Mouse (Mus musculus) limb, embryonic 10.5 days (tissue): ENCODE results near the gene Cacng6. TPM values are rescaled to one million over a fixed set of nuclear protein-coding genes. Genes with fewer than 3 reads are reported as not detected.

ENCODE experiments used
- DNase-seq: peaks from one replicate; pipeline ENCODE4 v3.0.0-alpha.2; 2017; ENCODE audit warnings: low spot score
- H3K27ac ChIP-seq: fragments of 300-500 bp; sonication (generic); 2 replicates; pipeline ENCODE4 v1.5.1; 2016; ENCODE audit warnings: mild to moderate bottlenecking
- H3K27me3 ChIP-seq: fragments of 300-500 bp; sonication (generic); 2 replicates; pipeline ENCODE4 v1.6.1; 2016; ENCODE audit warnings: low read depth, mild to moderate bottlenecking; ENCODE audit not compliant: poor library complexity, severe bottlenecking
- H3K36me3 ChIP-seq: fragments of 300-500 bp; sonication (generic); 2 replicates; pipeline ENCODE4 v1.6.1; 2016; ENCODE audit warnings: mild to moderate bottlenecking, moderate library complexity
- H3K4me1 ChIP-seq: fragments of 300-500 bp; sonication (generic); 2 replicates; pipeline ENCODE4 v1.6.1; 2016
- H3K4me3 ChIP-seq: fragments of 300-500 bp; sonication (generic); 2 replicates; pipeline ENCODE4 v1.5.1; 2016; ENCODE audit warnings: mild to moderate bottlenecking, moderate library complexity
- H3K9me3 ChIP-seq: fragments of 300-500 bp; sonication (generic); replicated peaks from 2 replicates; pipeline ENCODE4 v1.6.1; 2016; ENCODE audit warnings: mild to moderate bottlenecking
- WGBS: fragments of 180-500 bp; shearing (Covaris S2); methylation state at CpG from one replicate; pipeline ENCODE4 v1.1.7; 2016; 5-methylcytosine and 5-hydroxymethylcytosine counted together
- polyA plus RNA-seq: library from polyadenylated mRNA; unstranded; fragments of >200 nt; fragmentation: Nextera tagmentation; extraction: Ambion mirVana; gene quantifications from 2 replicates; pipeline ENCODE4 v1.2.1, GENCODE M21; 2016

The Cacng6 gene
- polyA plus RNA-seq, 1 experiment from 2014 or later: 0.26 TPM

DNA sequence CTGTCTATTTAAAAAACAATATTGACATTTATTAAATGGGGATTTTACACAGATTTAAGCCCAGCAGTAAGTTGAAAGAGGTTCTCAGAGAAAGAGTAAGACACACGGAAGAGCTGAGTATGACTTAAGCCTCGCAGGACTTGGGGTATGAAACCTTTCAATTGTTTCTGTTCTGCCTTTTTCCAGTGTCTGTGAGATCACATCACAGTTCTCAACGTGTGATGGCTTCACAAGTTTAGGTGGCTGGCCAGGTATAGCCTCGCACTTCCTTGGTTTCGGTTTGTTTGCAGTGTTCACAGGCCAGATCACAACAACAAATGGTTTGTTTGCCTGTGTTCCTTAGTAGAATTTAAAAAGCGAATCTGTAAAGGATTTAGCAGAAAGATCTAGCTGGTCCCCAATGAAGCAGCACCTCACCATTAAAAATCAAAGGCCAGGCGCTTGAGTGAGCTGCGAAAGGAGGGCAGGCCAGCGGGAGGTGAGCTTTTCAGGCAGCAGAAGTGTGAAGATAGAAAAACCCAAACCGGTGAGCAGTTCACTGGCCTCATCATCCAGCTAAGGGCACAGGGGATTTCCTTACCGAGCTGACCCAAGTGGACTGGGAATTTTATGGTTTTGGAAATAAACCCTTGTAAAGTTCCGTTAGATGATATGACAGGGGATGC lies 29.0 kb downstream of the Cacng6 start:
- 36% methylated on average over 12 of the region's 12 CpGs for WGBS
- Histone ChIP-seq H3K36me3 (no peaks in the 10 kb centered on the region), H3K4me1 (peaks cover 5% of the 10 kb centered on the region; the same call in 1 of the 2 replicates), H3K9me3 (no peaks in the 10 kb centered on the region), H3K27ac (no peak overlapping the region), H3K4me3 (no peak overlapping the region), H3K27me3 (peaks cover 11% of the 10 kb centered on the region)
- DNase-seq: no peak

DNA sequence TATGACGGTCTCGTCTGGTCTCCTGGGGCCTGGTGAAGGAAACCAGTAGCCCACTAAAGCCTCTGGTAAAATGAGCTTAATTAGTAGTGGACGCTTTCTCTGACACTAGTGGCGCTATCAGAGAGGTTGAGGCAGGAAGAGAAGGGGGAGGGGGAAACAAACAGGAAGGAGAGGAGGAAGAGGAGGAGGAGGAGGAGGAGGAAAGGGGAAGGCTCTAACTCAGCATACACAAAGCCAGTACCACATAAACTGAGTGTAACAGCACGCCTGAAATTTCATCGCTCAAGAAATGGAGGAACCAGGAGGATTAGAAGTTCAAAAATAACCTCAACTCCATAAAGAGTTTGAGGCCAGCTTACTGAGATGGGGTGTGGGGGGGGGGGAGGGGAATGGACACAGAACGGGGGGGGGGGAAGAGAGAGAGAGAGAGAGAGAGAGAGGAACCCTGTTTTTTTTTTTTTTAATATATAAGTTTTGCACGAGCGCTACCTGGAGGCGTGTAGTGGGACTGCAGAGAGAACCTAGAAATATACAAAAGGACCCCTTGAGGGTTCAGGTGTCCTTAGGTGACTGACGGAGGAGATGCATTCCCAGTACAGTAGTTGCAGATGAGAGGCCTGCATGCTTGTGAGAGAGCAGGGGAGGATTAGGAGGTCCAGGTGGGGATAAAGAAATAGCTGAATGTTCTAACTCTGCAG lies 29.6 kb downstream of the Cacng6 start:
- peaks cover 11% of the 10 kb centered on the region for H3K27me3 ChIP-seq
- H3K27ac ChIP-seq: no peak overlapping the region
- no peak overlapping the region for H3K4me3 ChIP-seq
- WGBS: 49% methylated on average over 11 of the region's 11 CpGs
- no peaks in the 10 kb centered on the region for H3K36me3 ChIP-seq
- peaks cover 5% of the 10 kb centered on the region; the same call in 1 of the 2 replicates for H3K4me1 ChIP-seq
- no peaks in the 10 kb centered on the region for H3K9me3 ChIP-seq
- no peak for DNase-seq

DNA sequence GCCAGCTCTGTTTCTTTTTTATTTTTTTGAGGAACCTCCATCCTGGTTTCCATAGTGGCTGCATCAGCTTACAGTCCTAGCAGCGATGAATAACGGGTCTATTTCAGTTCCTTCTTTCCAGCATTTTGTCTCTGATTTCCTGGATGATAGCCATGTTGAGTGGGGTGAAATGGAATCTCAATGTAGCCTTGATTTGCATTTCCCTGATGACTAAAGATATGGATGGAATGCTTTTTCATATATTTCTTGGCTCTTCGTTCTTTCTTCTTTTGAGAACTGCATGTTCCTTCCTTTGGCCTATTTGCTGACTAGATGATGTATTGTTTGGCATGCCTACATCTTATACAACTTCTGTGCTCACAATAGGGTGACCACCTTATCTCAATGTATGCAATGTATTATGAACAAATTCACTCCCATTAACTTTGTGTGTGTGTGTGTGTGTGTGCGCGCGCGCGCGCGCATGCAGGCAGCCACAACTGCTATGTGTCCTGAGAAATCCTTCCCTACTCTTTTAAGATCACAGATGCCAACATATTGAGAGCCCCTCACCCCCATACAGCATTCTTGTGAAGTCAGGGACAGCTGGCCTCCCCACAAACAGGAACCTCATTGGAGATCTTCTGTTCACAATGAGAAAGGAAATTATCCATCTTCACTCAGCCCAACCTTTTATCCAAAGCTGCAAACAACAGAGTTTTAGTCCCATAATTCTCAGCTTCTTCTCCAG lies 33.3 kb downstream of the Cacng6 start:
- DNase-seq: no peak
- no peak overlapping the region for H3K27ac ChIP-seq
- WGBS: 96% methylated on average over 10 of the region's 10 CpGs

DNA sequence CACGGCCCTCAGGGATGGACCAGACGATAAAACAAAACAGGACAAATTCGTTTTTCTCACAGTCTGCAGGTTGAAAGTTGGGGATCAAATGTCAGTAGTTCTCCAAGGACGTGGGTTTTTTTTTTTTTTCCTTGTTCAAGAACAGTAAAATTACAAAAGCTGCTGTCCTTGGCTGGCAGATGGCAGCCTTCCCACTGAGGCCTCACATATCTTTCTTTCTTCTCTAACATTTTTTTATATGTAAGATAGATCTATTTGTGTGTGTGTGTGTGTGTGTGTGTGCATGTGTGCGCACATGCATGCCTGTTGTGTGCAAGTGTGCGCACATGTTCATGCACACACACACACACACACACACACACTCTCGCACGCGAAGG lies 33.8 kb downstream of the Cacng6 start:
- Histone ChIP-seq H3K4me3 (no peak overlapping the region), H3K4me1 (peaks cover 5% of the 10 kb centered on the region; the same call in 1 of the 2 replicates), H3K27ac (no peak overlapping the region), H3K36me3 (no peaks in the 10 kb centered on the region), H3K27me3 (no peaks in the 10 kb centered on the region), H3K9me3 (no peaks in the 10 kb centered on the region)
- WGBS: 79% methylated on average over 9 of the region's 9 CpGs
- no peak for DNase-seq

More for the DNA sequence above, 33.3 kb downstream of the Cacng6 start:
- no peaks in the 10 kb centered on the region for H3K27me3 ChIP-seq
- peaks cover 5% of the 10 kb centered on the region; the same call in 1 of the 2 replicates for H3K4me1 ChIP-seq
- H3K9me3 ChIP-seq: no peaks in the 10 kb centered on the region
- H3K36me3 ChIP-seq: no peaks in the 10 kb centered on the region
- H3K4me3 ChIP-seq: no peak overlapping the region

DNA sequence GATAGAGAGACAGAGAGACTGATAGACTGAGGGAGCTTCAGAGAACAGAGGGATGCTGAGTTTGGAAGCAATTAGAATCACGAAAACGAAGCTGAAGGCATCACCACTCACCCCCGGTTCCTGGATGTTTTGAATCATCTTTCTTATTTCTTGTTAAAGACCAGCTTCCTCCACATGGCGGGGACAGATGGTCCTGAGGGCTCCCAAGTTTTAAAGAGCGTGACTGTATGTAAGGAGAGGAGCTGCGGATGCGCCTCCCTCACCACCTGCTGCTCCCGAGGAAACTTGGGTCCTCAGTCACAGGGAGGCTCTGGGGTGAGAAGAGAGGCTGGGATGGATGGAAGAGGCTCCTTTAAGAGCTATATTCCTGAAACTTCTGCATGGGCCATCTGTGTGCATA lies 36.3 kb downstream of the Cacng6 start:
- no peak for DNase-seq
- 91% methylated on average over 8 of the region's 8 CpGs for WGBS
- H3K27ac ChIP-seq: no peak overlapping the region
- no peaks in the 10 kb centered on the region for H3K27me3 ChIP-seq
- H3K36me3 ChIP-seq: no peaks in the 10 kb centered on the region
- H3K9me3 ChIP-seq: no peaks in the 10 kb centered on the region
- no peaks in the 10 kb centered on the region for H3K4me1 ChIP-seq
- no peak overlapping the region for H3K4me3 ChIP-seq

DNA sequence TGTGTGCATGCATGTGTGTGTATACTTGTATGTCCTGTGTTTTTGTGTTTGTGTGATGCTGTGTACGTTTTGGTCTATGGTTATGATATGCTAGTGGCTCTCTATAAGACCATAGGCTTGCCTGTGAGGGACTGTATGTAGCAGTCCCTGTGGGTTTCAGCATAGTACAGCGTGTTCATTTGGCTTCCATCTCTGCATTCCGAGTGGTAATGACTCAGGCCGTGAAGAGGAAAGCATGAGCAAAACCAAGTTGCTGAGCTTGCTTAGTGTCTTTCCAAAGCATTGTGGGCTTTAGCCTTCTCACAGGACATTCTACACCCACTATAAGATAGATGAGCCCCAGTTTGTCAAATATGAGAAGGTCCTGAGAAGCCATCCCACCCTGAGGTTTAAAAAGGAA lies 39.3 kb downstream of the Cacng6 start:
- Histone ChIP-seq H3K27ac (no peak overlapping the region), H3K27me3 (no peaks in the 10 kb centered on the region), H3K4me1 (no peaks in the 10 kb centered on the region), H3K4me3 (no peak overlapping the region), H3K9me3 (no peaks in the 10 kb centered on the region), H3K36me3 (no peaks in the 10 kb centered on the region)
- no peak for DNase-seq
- 89% methylated on average over 4 of the region's 4 CpGs for WGBS

DNA sequence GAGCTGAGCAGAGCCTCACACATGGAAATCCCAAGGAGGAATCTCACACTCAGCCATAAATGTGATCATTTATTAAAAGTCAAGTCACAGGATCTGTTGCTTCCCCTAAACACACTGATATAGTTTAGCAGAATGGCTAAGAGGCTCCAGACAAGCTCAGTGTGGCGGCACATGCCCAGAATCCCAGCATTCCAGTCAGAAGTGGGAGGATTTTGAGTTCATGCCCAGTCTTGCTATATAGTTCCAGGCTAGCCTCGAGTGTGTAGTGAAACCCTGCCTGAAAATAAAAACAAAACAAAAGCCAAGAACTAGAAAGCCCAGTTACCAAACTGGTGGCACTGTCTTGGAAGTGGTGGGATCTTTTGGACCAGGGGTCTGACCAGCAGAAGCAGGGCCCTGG lies 44.6 kb downstream of the Cacng6 start:
- no peak for DNase-seq
- no peak overlapping the region for H3K27ac ChIP-seq
- H3K27me3 ChIP-seq: no peaks in the 10 kb centered on the region
- H3K4me1 ChIP-seq: no peaks in the 10 kb centered on the region
- no peak overlapping the region for H3K4me3 ChIP-seq
- WGBS: 74% methylated on average over 2 of the region's 2 CpGs
- H3K36me3 ChIP-seq: no peaks in the 10 kb centered on the region
- no peaks in the 10 kb centered on the region for H3K9me3 ChIP-seq

DNA sequence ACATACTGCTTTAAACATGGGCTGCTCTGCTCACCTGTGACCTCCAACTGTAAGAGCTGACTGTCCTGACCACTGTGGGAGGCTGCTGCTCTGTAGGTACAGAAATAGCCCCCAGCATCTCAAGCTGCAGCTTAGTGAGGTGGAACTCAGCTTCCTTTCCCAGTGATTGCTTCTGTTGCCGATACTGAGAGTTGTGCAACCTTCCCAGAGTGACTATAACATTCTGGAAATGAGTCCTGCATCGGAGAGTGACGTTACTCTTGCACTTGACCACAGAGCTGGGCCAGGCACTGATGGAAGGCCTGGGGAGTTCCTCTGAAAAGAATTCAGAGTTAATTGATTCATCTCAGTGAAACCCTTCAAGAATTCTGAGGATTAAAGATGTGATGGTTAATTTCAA lies 48.8 kb downstream of the Cacng6 start:
- H3K4me3 ChIP-seq: no peak overlapping the region
- H3K27ac ChIP-seq: no peak overlapping the region
- no peaks in the 10 kb centered on the region for H3K9me3 ChIP-seq
- DNase-seq: peak; percentile 12
- no peaks in the 10 kb centered on the region for H3K36me3 ChIP-seq
- 86% methylated on average over 3 of the region's 3 CpGs for WGBS
- no peaks in the 10 kb centered on the region for H3K27me3 ChIP-seq
- H3K4me1 ChIP-seq: peaks cover 8% of the 10 kb centered on the region

DNA sequence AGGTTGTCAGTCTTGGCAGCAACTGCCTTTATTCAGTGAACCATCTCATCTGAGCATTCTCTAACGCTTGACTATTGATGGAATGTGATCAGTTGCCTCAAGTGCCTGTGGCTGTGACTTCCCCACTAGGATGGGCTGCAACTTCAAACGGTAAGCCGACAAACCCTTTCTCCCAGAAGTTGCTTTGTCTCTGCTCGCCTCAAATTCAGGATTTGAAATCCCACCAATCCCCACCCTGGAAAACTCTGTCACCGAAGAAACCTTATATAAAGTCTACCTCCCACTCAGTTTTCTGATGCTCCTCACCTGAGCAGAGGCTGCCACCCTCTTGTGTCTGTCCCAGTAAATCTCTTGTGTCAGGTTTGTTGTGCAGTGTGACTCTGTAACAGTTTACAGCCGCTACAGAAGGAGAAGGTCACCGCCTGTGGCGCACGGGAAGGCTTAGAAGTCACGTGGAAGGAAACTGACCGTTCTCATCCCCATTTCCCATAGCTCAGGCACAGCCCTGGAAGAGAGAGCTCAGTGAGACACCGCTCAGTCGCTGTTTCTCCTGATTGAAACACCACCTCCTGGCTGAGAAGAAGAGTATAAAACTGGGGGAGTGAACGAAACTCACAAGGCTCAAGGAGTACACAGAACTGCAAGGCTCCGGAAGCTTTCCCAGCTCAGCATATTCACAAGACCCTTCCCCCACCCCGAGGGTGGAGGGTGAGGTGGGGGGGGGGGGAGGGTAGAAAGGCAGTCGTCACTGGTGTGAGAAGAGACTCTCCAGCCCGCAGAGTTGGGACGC lies 50.5 kb downstream of the Cacng6 start:
- Histone ChIP-seq H3K27ac (peak overlapping the region; percentile 43), H3K9me3 (no peaks in the 10 kb centered on the region), H3K27me3 (no peaks in the 10 kb centered on the region), H3K4me3 (peak overlapping the region; percentile 42), H3K4me1 (peaks cover 8% of the 10 kb centered on the region), H3K36me3 (no peaks in the 10 kb centered on the region)
- peak; percentile 54 for DNase-seq
- WGBS: 7% methylated on average over 19 of the region's 19 CpGs

DNA sequence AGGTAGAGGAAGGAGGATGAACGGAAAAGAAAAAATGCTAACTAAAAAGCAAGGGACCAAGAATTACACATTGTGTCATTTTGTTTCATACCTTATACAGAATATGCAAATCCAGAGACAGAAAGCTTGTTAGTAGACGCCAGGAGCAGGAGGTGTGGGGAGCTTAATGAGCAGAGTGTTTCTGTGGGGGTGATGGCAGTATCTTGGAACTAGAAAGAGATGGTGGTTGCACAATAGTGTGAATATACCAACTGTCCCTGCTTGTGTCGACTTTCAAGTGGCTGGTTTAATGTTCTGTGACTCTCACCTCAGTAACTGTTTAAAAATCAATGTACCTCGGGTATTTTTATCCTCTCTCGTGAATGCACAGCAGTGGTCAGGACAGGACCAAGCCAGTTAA lies 52.7 kb downstream of the Cacng6 start:
- no peaks in the 10 kb centered on the region for H3K9me3 ChIP-seq
- H3K27ac ChIP-seq: no peak overlapping the region
- H3K27me3 ChIP-seq: no peaks in the 10 kb centered on the region
- H3K36me3 ChIP-seq: no peaks in the 10 kb centered on the region
- WGBS: 80% methylated on average over 5 of the region's 5 CpGs
- no peak for DNase-seq
- no peak overlapping the region for H3K4me3 ChIP-seq
- H3K4me1 ChIP-seq: peaks cover 8% of the 10 kb centered on the region

DNA sequence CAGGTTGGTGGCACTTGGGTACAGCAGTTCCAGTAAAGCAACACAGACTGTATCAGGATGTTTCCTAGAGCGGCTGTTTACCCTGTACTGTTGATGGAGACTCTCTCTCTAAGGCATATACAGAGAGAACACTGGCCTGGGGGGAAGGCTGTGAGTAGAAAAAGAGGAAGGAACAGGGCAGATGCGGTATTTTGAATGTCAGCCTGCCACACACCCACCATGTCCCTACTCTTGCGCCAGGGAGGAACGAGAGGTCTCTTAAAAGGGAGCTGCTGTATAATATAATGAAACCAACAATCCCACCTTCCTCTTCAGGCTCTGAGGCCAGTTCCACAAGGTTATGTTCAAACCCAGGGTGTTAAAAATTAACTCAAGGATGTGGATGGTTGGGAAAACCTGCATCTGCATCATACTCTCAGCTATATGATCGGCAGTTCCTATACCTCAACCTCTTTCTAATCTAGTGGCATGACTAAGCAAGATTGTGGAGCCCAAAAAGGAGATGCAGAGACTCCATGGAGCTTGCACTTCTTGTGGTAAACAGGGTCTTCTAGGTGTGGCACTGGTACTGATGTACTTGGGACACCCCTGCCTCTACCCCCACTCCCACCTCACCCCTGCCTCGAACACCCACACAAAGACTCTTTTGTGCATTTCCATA lies 58.1 kb downstream of the Cacng6 start:
- 92% methylated on average over 6 of the region's 6 CpGs for WGBS
- no peaks in the 10 kb centered on the region for H3K4me1 ChIP-seq
- no peaks in the 10 kb centered on the region for H3K9me3 ChIP-seq
- no peaks in the 10 kb centered on the region for H3K36me3 ChIP-seq
- no peak overlapping the region for H3K27ac ChIP-seq
- DNase-seq: no peak
- H3K27me3 ChIP-seq: no peaks in the 10 kb centered on the region
- H3K4me3 ChIP-seq: no peak overlapping the region
